Mouse (Mus musculus): ENCODE results near the gene Agap3. TPM values are rescaled to one million over a fixed set of nuclear protein-coding genes. Genes with fewer than 3 reads are reported as not detected.

Gene Agap3
- polyA plus RNA-seq (2012), result 162 and 186 TPM in 2 replicates

GRCm38 (mm10) chr5:24452030-24452690 lies at the start of gene Agap3:
Agap3 (plus strand) TSS chr5:24452177.

DNA sequence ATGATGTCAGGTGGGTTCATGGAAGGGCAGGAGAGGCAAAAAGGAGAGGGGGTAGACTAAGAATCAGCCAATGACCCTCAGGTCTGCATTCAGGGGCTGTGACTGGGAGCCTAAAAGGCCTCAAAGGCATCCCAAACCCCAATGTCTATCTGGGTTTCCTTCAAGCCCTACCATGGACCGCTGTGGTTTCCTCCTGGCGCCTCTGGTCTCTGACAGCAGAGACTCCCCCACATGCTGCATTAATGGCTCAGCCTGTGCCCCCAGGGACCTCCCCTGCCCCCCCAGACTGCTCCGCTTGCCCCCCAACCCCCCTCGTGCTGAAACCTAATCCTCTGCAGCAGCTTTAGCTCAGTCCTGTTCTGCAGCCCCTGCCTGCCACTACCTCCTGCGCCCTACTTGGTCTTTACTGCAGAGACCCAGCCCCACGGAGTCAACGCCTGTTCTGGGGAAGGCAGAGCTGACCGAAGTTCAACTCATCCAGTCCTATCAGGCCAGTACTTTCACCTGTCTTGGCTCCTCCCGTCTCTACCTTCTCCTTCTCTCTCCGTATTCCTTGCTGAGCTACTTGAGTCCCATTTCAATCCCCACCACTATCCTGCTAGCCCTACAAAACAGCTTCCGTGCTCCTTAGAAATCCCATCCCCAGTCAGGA lies 38.8 kb upstream of the Agap3 start, which contains the start of gene Asic3:
Gene Asic3, plus strand, starts transcription at position 351 of the 652 bp plus-strand sequence.

DNA sequence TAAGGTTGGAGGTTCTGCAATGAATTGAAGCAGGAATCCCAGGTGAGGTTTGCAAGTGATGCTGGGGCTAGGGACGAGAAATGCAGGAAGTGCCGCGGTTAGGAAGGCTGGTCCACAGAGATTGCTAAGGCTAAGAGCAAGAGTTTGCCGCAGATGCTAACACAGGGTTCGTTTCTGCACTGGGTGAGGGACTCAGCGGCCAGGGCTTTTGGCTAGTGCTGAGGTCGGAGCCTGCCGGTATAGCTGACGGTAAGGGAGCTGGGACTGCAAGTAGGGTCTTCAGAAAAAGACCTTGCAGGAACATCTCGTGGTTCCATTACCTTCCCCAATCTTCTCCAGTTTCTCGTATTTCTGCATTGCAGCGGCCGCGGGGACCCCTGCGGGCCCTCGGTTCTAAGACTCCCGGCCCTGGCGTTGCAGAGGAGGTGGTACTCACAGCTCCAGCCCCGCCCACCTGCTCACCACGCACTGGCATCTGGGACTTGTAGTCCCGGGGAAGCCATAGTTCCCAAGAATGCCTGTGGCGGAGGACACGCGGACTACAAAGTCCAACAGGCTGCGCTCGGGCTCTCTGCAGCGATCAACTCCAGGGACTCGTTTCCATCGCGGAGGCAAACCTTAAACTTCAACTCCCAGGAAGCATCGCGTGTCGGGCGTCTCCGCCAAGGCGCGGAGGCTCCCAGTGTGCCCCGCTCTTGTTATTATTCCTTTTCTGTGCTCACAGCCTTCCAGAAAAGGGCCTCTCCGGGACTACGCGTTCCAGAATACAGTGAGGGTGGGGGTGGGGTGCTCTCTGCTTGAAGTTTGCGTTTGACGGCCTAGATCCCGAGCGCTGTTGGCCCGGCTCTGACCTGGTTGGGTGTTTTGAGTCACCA lies 28.6 kb upstream of the Agap3 start, which contains the start of the genes Cdk5 and Slc4a2:
Gene Cdk5, minus strand, starts transcription at position 402 of the 875 bp plus-strand sequence.
Gene Slc4a2, plus strand, starts transcription at position 709 of the 875 bp plus-strand sequence.

GRCm38 (mm10) chr5:24444746-24445427 lies 7.1 kb upstream of the Agap3 start, which contains the start of gene Fastk:
Fastk (minus strand) TSS chr5:24445287.

GRCm38 (mm10) chr5:24447624-24448298 lies 4.2 kb upstream of the Agap3 start, which contains the start of gene Tmub1:
Tmub1 (minus strand) TSS chr5:24447854.

GRCm38 (mm10) chr5:24526889-24527230 lies 74.9 kb downstream of the Agap3 start, which contains the start of gene Gbx1:
Gbx1 (minus strand) TSS chr5:24527202.

GRCm38 (mm10) chr5:24540387-24541143 lies 88.6 kb downstream of the Agap3 start, which contains the start of gene Asb10:
Asb10 (minus strand) TSS chr5:24540978.

Other genes with a start within 250 kb of the Agap3 start
- gene Kcnh2, start 100.6 kb upstream of the Agap3 start, polyA plus RNA-seq (2012), result 1.2 and 3.4 TPM in 2 replicates
- 0.01 and 0.04 TPM in 2 replicates for gene Nos3, start 87.4 kb upstream of the Agap3 start, polyA plus RNA-seq (2012)
- 9.1 and 12.0 TPM in 2 replicates for gene Atg9b, start 60.0 kb upstream of the Agap3 start, polyA plus RNA-seq (2012)
- 39.0 and 46.9 TPM in 2 replicates for gene Abcb8, start 58.5 kb upstream of the Agap3 start, polyA plus RNA-seq (2012)
- 0.59 and 0.61 TPM in 2 replicates for gene Asic3, start 38.8 kb upstream of the Agap3 start, polyA plus RNA-seq (2012)
- 14.9 and 15.2 TPM in 2 replicates for gene Cdk5, start 28.6 kb upstream of the Agap3 start, polyA plus RNA-seq (2012)
- 43.0 and 45.9 TPM in 2 replicates for gene Slc4a2, start 28.3 kb upstream of the Agap3 start, polyA plus RNA-seq (2012)
- 187 and 193 TPM in 2 replicates for gene Fastk, start 6.9 kb upstream of the Agap3 start, polyA plus RNA-seq (2012)
- gene Tmub1, start 4.3 kb upstream of the Agap3 start, polyA plus RNA-seq (2012), result 37.1 and 49.8 TPM in 2 replicates
- gene Gbx1, start 75.0 kb downstream of the Agap3 start, polyA plus RNA-seq (2012), result 0.02 and 0.04 TPM in 2 replicates
- 0.08 and 0.11 TPM in 2 replicates for gene Asb10, start 88.8 kb downstream of the Agap3 start, polyA plus RNA-seq (2012)
- not detected in 2 replicates for gene 4931409K22Rik, start 104.6 kb downstream of the Agap3 start, polyA plus RNA-seq (2012)
- 57.9 and 63.6 TPM in 2 replicates for gene Abcf2, start 125.3 kb downstream of the Agap3 start, polyA plus RNA-seq (2012)
- 40.3 and 46.2 TPM in 2 replicates for gene Chpf2, start 134.6 kb downstream of the Agap3 start, polyA plus RNA-seq (2012)
- 0.12 and 0.13 TPM in 2 replicates for gene Smarcd3, start 172.2 kb downstream of the Agap3 start, polyA plus RNA-seq (2012)
- 28.5 and 29.5 TPM in 2 replicates for gene Nub1, start 233.4 kb downstream of the Agap3 start, polyA plus RNA-seq (2012)

Measured in megakaryocyte-erythroid progenitor cell, adult 5 weeks (primary cell).